ENCODE assay signal across 8 mouse cellular contexts in the genomic region with DNA sequence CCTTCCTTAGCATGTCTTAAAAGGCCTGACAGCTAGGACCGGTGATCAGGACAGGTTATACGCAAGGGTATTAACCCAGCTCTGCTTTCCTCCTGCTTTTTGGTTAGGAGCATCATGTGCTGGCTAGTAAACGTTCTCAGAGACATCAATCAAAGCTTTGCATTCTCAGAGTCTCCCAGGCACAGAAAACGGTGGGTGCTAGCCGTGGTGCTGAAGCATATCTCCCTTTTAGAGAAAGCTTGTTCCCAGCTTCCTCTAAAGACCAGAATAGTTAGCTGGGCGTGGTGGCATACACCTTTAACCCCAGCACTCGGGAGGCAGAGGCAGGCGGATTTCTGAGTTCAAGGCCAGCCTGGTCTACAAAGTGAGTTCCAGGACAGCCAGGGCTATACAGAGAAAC. TPM values are rescaled to one million over a fixed set of nuclear protein-coding genes. Genes with fewer than 3 reads are reported as not detected.
DNase-seq lines count a peak whose midpoint lies in the region; ATAC-seq and TF ChIP-seq lines count a peak whose summit lies in the region.
"Had no signal": no experiment of that assay in that cellular context is flagged by ENCODE, and none has a peak within 500 bp of the region (broad histone marks: within the 10 kb centered on the region; RNA-seq: fewer than 3 reads in every experiment).

No protein-coding gene starts in this region.

- peak; percentile 80 for DNase-seq in kidney, postnatal 0 days (ENCODE audit: low spot score)
- DNase-seq in kidney, adult 11 months: no peak
- peak; percentile 26 for DNase-seq in Muller cell, postnatal 12 days (ENCODE audit: inconsistent ontology term)
- DNase-seq in c-Kit-positive CD71-positive TER-119-negative erythroid progenitor cells, embryonic 14.5 days (ENCODE audit: low read depth): peak; percentile 13
- DNase-seq in mesoderm, embryonic 11.5 days (ENCODE audit: low read depth, low spot score): peak; percentile 71
- DNase-seq in layer of hippocampus, adult 11-12 months (ENCODE audit: low spot score): no peak
- no peak for DNase-seq in urinary bladder, postnatal 36 days (ENCODE audit: low spot score in 2 of 2)

- H3K27ac ChIP-seq in kidney, postnatal 0 days: no peak overlapping the region
- H3K27ac ChIP-seq: liver, embryonic 15.5 days had no signal

- no peak for TF ChIP-seq CTCF in kidney, postnatal 0 days (IDR thresholded peaks at IDR 0.05; ENCODE audit: low read depth)

- H3K4me3 ChIP-seq in kidney, postnatal 0 days (replicated peaks; ENCODE audit: low read depth, low read length): no peak overlapping the region
- H3K4me3 ChIP-seq: liver, embryonic 15.5 days had no signal

- WGBS in kidney, postnatal 0 days: 18% methylated on average over 8 of the region's 8 CpGs

- H3K27me3 ChIP-seq in kidney, postnatal 0 days (ENCODE audit: insufficient read depth, low read length): no peaks in the 10 kb centered on the region

- H3K9ac ChIP-seq in kidney, postnatal 0 days (ENCODE audit: low read depth, low read length): no peak overlapping the region
- H3K9ac ChIP-seq: liver, embryonic 15.5 days had no signal

- H3K4me1 ChIP-seq in kidney, postnatal 0 days (replicated peaks; ENCODE audit: insufficient read depth, low read length): no peaks in the 10 kb centered on the region
- H3K4me1 ChIP-seq: liver, embryonic 15.5 days had no signal

- ATAC-seq in kidney, postnatal 0 days (replicated peaks; ENCODE audit: low FRiP score, low read depth): no peak

- H3K36me3 ChIP-seq in kidney, postnatal 0 days (ENCODE audit: insufficient read depth, low read length): no peaks in the 10 kb centered on the region
- H3K36me3 ChIP-seq: liver, embryonic 15.5 days had no signal

- H3K4me2 ChIP-seq in kidney, postnatal 0 days (ENCODE audit: low read length): no peak overlapping the region
- H3K4me2 ChIP-seq: liver, embryonic 15.5 days had no signal

- H3K9me3 ChIP-seq in kidney, postnatal 0 days (replicated peaks; ENCODE audit: low read length): no peaks in the 10 kb centered on the region
- H3K9me3 ChIP-seq: liver, embryonic 15.5 days had no signal

RNA-seq across cellular contexts. Expression of a gene that starts 12.3 kb away (rescaled TPM):
- polyA plus RNA-seq in kidney, postnatal 0 days (2015; fragmentation: Nextera tagmentation; extraction: Ambion mirVana): 0.28 and 0.46 TPM in 2 replicates
- polyA plus RNA-seq: liver, embryonic 15.5 days had no signal

Comparison
In these comparisons a context has a peak if more than half of its experiments do, and no peak if none do; other contexts are left out.
1. DNase-seq: peak in kidney, postnatal 0 days (single experiment), Muller cell, postnatal 12 days (single experiment), c-Kit-positive CD71-positive TER-119-negative erythroid progenitor cells, embryonic 14.5 days (single experiment) and mesoderm, embryonic 11.5 days (single experiment); none in kidney, adult 11 months (single experiment), layer of hippocampus, adult 11-12 months (single experiment) and urinary bladder, postnatal 36 days (0 of 2).